Mouse (Mus musculus) left cerebral cortex, postnatal 10 days (tissue): ENCODE data around the gene Aars2. TPM values are rescaled to one million over a fixed set of nuclear protein-coding genes. Genes with fewer than 3 reads are reported as not detected.

Experiments used
- DNase-seq, 2 experiments: peaks; one replicate each; pipeline ENCODE4 v3.0.0; 2021 to 2022; ENCODE audit warnings: low spot score in 2 of 2, mixed read lengths in 1 of 2; ENCODE audit errors: extremely low spot score in 1 of 2
- intact Hi-C: fragments of 180-260 bp; cut with DNase I; formaldehyde crosslinking; loops from one replicate; pipeline ENCODE4 v1.15.1; 2025
- total RNA-seq, 2 experiments: library from RNA; stranded (reverse); gene quantifications; 2 replicates each; pipeline ENCODE4 v1.2.3; 2021

The Aars2 gene
- 10 to 100 TPM; 21.2 to 23.4 TPM for total RNA-seq

- peak; percentile 90 to 96 for DNase-seq
- intact Hi-C loops: no loop called here
Measured at GRCm38 (mm10) chr17:45506700-45507189, at the start of gene Aars2. Gene Aars2 (plus strand): TSS chr17:45506841.

GRCm38 (mm10) chr17:45457487-45457886 lies 49.2 kb upstream of the Aars2 start:
- DNase-seq: no peak
- intact Hi-C loops: no loop called here

- no peak for DNase-seq
- intact Hi-C loops: no loop called here
Measured at GRCm38 (mm10) chr17:45458516-45458915, 48.1 kb upstream of the Aars2 start.

- no peak for DNase-seq
- intact Hi-C loops: no loop called here
Measured at GRCm38 (mm10) chr17:45459062-45459461, 47.6 kb upstream of the Aars2 start.

GRCm38 (mm10) chr17:45462506-45462905 lies 44.1 kb upstream of the Aars2 start:
- DNase-seq: no peak
- intact Hi-C loops: no loop called here

- intact Hi-C loops: no loop called here
- no peak for DNase-seq
Measured at GRCm38 (mm10) chr17:45464255-45464654, 42.4 kb upstream of the Aars2 start.

- no peak for DNase-seq
- intact Hi-C loops: no loop called here
Measured at GRCm38 (mm10) chr17:45466701-45467100, 39.9 kb upstream of the Aars2 start.

- intact Hi-C loops: no loop called here
- no peak for DNase-seq
Measured at GRCm38 (mm10) chr17:45468302-45468701, 38.3 kb upstream of the Aars2 start.

GRCm38 (mm10) chr17:45470726-45471125 lies 35.9 kb upstream of the Aars2 start:
- no peak for DNase-seq
- intact Hi-C loops: no loop called here

- intact Hi-C loops: no loop called here
- DNase-seq: no peak
Measured at GRCm38 (mm10) chr17:45473667-45474066, 33.0 kb upstream of the Aars2 start.

GRCm38 (mm10) chr17:45474146-45474545 lies 32.5 kb upstream of the Aars2 start:
- DNase-seq: no peak
- intact Hi-C loops: no loop called here

GRCm38 (mm10) chr17:45474669-45475465 lies 31.8 kb upstream of the Aars2 start, which contains the start of gene Spats1:
Gene Spats1 (minus strand): TSS chr17:45475415.
- intact Hi-C loops: no loop called here
- DNase-seq: peak; percentile 86 to 90

- DNase-seq: peak; percentile 70 to 80
- intact Hi-C loops: loop anchor here (2.0 kb wide), 1 partner anchor 74 kb away; no protein-coding TSS in a partner anchor
Measured at GRCm38 (mm10) chr17:45478234-45478825, 28.3 kb upstream of the Aars2 start.

- intact Hi-C loops: no loop called here
- no peak for DNase-seq
Measured at GRCm38 (mm10) chr17:45480429-45480828, 26.2 kb upstream of the Aars2 start.

- no peak for DNase-seq
- intact Hi-C loops: no loop called here
Measured at GRCm38 (mm10) chr17:45485581-45485980, 21.1 kb upstream of the Aars2 start.

GRCm38 (mm10) chr17:45487216-45487615 lies 19.4 kb upstream of the Aars2 start:
- intact Hi-C loops: no loop called here
- no peak for DNase-seq

- DNase-seq: no peak
- intact Hi-C loops: no loop called here
Measured at GRCm38 (mm10) chr17:45488321-45489254, 18.1 kb upstream of the Aars2 start.

GRCm38 (mm10) chr17:45489736-45490135 lies 16.9 kb upstream of the Aars2 start:
- DNase-seq: no peak
- intact Hi-C loops: no loop called here

GRCm38 (mm10) chr17:45490532-45491154 lies 16.0 kb upstream of the Aars2 start:
- no peak for DNase-seq
- intact Hi-C loops: no loop called here
